Mouse (Mus musculus): Measurements from ENCODE around the gene Rps6ka4.
A peak's percentile ranks its signal among the peaks of the same experiment; 100 is the strongest.

Gene Rps6ka4

GRCm38 (mm10) chr19:6849506-6850068 is 9.2 kb upstream of the Rps6ka4 start:
- no peak for DNase-seq

GRCm38 (mm10) chr19:6847841-6848517 is 7.5 kb upstream of the Rps6ka4 start:
- no peak for DNase-seq

GRCm38 (mm10) chr19:6846050-6846449 is 5.6 kb upstream of the Rps6ka4 start:
- DNase-seq: peak; percentile 2

GRCm38 (mm10) chr19:6842353-6842752 is 1.9 kb upstream of the Rps6ka4 start:
- DNase-seq: no peak

- DNase-seq: no peak
Observed at GRCm38 (mm10) chr19:6841292-6841597, 809 bp upstream of the Rps6ka4 start.

GRCm38 (mm10) chr19:6839615-6840474 is 591 bp downstream of the Rps6ka4 start:
- peak; percentile 63 for DNase-seq

GRCm38 (mm10) chr19:6832363-6832762 is 8.1 kb downstream of the Rps6ka4 start:
- DNase-seq: no peak

- DNase-seq: no peak
Observed at GRCm38 (mm10) chr19:6831331-6831730, 9.1 kb downstream of the Rps6ka4 start.

GRCm38 (mm10) chr19:6830556-6831316 is 9.7 kb downstream of the Rps6ka4 start:
- DNase-seq: no peak

GRCm38 (mm10) chr19:6829870-6830555 is 10.4 kb downstream of the Rps6ka4 start:
- peak; percentile 59 for DNase-seq

GRCm38 (mm10) chr19:6829069-6829468 is 11.4 kb downstream of the Rps6ka4 start:
- DNase-seq: no peak

GRCm38 (mm10) chr19:6826601-6827000 is 13.8 kb downstream of the Rps6ka4 start:
- DNase-seq: no peak

- DNase-seq: no peak
Observed at GRCm38 (mm10) chr19:6825384-6825783, 15.1 kb downstream of the Rps6ka4 start.

- no peak for DNase-seq
Observed at GRCm38 (mm10) chr19:6820538-6821195, 19.8 kb downstream of the Rps6ka4 start.

GRCm38 (mm10) chr19:6819143-6819827 is 21.2 kb downstream of the Rps6ka4 start:
- DNase-seq: no peak

GRCm38 (mm10) chr19:6814958-6815357 is 25.5 kb downstream of the Rps6ka4 start:
- DNase-seq: no peak

GRCm38 (mm10) chr19:6814366-6814765 is 26.1 kb downstream of the Rps6ka4 start:
- no peak for DNase-seq

Data from right cerebral cortex, postnatal 14 days (tissue).